Mouse (Mus musculus) testis, postnatal 14 days (tissue): ENCODE results near the gene Lrmp.
"Not testable (repeated sequence)": the region's sequence is repeated elsewhere in the genome, so short reads cannot be mapped to it uniquely, and the experiment has no call there.

Source experiments
- DNase-seq: peaks from one replicate; pipeline ENCODE4 v3.0.0; 2021; ENCODE audit warnings: low spot score

The Lrmp gene

DNA sequence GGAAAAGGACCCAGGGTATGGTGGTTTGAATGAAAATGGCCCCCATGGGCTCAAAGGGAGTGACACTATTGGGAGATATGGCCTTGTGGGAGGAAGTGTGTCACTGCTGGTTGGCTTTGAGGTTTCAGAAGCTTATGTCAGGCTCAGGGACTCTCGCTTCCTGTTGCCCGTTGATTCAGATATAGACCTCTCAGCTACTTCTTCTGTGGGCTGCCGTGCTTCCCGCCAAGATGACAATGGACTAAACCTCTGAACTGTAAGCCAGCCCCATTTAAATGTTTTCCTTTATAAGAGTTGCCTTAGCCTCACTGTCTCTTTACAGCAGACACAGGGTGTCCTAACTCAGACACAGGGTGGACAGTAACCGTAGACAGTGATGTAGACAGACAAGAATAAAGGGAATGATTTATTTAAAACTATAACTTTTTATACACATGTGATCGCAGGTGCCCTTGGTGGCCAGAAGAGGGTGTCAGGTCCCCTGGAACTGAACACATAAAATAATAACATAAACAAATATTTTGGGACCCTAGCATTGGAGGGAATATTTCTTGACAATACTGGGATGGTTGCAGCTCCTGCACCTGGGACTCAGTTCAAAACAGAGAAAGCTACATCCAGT is at the start of gene Lrmp:
Gene Lrmp (plus strand): TSS at position 178 of the 622 bp plus-strand sequence.
- DNase-seq: no peak

DNA sequence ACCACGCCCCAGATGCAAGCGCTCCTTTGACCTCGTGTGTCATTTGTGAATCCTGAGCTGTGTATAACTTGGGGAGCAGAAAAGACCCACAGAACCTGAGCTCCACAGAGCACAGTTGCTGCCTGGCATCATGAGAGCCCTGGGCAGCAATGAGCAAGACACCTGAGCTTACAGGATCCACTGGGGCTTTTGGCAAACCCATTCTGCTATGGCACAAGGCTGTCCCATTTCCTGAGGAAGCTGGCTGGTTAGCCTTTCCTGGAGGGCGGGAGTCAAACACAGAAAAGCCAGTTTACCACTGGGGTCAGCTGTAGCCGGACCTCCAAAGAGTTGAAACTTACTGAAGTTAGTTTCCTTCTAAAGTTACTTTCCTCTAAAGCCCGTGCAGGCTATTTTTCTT is 49.0 kb upstream of the Lrmp start:
- no peak for DNase-seq

DNA sequence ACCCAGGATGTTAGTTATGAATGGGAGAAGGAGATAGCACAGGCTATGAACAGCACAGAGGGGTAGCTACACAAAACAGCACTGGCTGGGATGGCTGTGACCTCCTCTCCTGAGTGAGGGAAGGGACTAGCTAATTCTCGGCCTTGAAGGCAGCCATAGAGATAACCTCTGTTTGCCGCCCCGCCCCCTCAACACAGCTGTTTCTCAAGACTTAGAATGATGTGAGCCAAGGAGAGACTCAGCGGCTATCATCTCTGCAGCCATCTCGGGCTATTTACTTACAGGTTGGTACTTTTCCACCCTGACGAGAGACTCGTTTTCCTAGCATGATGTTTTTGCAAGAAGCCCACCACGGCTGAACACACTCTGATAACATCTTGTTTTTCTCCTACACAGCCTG is 47.8 kb upstream of the Lrmp start:
- DNase-seq: no peak

DNA sequence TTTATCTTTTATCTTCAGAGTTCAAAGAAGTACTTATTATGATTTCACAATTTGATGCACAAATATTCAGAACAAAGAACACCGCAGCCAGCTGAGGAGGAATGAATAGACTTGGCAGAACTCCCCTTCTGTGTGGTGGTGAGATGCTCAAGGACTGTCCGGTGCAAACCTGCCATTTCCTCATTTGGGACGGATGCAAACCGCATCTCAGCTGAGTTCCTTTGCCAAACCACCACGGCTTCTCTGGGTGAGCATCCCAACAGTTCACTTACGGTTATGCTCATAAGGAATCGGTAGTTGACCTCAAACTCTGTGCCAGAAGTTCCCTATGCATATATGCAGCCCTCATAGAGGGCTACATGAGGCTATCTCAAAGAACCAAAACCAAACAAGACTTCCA is 46.1 kb upstream of the Lrmp start:
- no peak for DNase-seq

DNA sequence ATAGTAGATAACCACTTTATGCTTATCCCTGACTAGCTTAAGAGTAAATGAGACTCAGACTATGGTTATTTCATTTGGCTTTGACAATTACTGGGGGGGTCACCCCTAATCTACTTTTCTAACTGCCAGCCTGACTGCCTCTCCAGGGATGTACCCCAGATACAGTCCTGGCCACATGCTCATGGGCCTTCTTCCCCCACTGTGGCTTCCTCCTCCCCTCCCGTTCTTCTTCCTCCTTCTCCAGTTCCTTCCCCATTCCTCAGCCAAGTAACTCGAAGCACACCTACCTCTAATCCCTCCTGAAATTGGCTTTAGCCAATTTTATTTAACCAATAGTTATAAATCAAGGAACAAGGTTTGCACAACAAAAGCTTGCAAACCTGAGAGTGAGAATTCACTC is 45.5 kb upstream of the Lrmp start:
- no peak for DNase-seq

DNA sequence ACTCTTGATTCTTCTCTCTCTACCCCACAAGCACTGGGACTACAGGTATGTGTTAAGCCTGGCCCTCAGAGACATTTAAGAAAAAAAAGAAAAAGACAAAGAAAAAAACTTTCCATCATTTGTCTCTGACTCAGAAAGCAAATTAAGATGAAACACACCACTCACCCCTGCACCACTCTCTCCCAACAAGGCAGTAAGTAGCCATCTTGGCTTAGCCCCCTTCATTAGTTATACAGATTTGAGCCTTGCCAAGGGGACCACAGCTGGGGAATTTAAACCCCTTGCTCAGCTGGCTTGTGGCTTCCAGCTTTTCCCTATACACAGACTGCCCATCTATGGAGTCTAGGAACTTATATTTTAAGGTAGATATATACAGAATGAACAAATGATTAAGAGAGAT is 41.0 kb upstream of the Lrmp start:
- no peak for DNase-seq

DNA sequence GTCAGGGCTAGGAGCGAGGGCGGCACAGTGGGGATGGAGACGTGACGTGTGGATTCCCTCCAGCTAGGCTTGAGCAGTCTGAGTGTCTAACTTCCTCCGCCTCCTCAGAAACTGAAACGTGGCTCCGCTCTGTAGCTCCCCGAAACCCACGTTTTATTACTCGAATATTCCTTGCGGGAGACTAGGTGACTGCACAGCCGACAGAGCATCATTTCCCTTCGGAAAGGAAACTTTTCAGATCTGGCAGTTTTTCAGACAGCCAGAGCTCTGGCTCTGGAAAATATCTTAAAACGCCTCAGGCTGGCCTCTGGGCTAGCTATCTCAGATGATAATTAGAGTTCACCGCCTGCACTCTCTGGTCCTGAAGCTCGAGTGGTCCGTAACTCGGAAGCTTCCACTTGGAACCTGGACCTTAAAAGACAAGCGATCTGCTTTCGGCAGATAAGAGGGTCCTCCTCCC is 40.3 kb upstream of the Lrmp start:
- no peak for DNase-seq

DNA sequence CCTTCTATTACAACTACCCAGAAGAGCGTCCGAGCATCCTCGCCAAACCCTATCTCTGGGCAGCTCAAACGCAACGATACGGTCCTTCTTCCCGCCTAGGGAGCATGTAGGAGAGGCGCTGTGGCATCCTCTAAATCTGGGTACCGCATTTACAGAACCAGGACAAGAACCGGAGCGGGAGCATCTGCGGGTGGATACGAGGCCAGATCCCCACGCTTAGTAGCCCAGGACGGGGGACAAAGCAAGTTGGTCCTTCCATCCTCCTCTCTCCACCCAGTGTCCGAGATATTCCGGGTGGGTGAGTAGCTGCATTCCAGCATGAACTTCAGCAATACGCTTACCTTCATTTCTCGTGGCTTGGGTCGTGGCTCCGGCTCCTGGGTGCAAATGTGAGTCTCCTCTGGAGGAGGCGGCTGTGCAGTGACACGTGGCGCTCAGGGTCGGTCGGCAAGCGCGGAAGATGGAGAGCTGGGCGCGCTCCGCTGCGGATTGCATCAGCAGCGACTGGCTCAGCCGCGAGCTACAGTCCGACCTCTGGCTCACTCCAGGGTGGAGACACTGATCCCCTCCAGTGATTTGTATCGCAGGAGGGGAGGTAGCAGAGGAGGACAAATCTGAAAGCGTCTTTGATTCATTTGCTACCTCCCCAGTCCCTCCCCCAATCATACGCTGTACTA is 39.8 kb upstream of the Lrmp start, which contains the start of gene Bcat1:
Gene Bcat1 (minus strand): TSS at position 637 of the 677 bp plus-strand sequence.
- peak; percentile 14 for DNase-seq

DNA sequence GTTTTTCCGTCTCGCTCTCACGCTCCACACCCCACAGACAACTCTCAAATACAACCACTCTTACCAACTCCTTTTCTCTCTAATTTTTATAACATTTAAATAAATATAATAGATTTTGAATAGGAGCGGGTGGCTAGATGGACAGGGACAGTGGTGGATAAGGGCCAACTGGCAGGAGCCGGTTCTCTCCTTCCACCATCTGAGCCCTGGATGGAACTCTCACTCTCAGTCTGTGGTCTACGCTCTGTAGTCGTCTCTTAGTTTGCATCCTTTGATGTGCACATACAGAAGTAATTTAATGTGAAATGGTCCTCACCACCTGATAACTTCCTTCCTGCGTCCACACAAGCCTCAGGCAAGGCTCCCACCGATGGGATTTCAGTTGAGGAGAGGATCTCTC is 39.2 kb upstream of the Lrmp start:
- DNase-seq: no peak

DNA sequence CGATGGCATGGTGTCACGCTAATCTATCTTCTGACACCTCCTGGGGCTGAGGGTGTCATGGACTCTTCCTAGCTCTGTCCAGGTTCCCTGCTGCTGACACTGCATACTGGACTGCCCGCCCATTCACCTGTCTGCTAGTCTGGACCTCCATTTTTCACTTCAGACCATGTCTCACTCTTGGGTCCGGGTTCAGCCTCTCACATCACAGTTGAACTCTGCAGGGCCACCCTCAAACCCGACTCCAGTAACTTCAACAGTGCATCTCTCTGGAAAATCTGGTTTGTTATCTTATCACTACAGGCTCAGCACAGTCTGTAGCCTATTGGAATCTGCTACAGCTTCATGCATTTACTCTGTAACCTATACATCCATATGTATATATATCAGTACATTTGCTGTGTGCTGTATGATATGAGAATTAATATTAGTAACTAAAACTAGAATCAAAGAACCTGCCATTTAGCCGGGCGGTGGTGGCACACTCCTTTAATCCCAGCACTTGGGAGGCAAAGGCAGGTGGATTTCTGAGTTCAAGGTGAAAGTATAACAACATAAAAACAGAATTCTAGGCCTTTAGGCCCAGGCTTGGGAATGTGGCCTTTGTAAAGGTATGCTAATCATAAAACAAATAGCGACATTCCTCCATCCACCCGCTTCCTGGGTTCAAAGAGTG is 36.2 kb upstream of the Lrmp start:
- no peak for DNase-seq

DNA sequence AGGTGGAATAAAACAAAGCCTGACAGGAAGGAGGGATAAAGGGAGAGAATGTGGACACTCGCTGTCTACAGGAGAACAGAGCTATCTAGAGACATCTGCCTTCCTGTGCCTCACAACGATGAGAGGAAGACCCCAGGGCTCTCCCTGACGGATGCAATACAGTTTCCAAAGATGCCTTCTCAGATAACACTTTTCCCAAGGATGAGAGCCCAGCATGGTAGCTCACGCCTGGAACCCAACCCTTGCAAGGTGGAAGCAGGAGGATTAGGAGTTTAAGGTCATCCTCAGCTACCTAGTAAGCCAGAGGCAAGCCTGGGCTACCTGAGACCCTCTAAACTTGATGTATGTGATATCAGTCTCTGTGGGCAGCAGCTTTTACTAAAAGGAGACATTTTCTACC is 33.7 kb upstream of the Lrmp start:
- no peak for DNase-seq

DNA sequence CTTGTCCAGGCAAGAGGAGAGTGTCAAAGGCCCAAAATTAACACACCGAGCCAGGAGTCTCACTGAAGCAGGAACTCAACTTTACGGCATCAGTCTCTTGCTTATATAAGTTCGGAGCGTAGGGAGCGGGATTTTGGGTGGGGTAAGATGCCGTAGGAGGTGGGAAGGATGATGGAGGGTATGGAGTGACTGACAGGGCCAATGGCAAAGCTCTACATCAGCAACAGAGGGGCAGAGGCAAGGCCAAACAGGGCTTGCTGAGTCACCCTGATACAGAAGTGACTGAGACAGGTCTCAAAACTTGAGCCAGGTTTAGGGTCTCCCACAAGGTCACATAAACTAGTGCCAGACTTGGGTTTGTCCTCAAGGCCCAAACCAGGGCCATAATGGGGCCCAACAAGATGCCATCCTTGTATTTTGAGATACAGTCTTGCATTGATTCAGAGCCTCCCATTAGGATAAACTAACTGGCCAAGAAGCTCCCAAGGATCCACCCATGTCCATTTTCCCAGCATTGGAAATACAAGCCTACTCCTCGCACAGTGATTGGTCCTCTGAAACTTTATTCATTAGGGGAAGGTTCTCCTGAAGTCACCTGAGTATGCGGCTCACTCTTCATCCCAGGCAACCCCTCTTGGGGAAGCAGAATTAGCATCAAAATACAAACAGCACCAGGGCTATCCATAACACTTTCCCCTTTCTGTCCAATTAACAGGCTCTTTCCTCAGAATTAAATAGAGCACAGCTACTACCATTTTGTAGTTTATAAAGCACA is 30.9 kb upstream of the Lrmp start:
- DNase-seq: no peak

DNA sequence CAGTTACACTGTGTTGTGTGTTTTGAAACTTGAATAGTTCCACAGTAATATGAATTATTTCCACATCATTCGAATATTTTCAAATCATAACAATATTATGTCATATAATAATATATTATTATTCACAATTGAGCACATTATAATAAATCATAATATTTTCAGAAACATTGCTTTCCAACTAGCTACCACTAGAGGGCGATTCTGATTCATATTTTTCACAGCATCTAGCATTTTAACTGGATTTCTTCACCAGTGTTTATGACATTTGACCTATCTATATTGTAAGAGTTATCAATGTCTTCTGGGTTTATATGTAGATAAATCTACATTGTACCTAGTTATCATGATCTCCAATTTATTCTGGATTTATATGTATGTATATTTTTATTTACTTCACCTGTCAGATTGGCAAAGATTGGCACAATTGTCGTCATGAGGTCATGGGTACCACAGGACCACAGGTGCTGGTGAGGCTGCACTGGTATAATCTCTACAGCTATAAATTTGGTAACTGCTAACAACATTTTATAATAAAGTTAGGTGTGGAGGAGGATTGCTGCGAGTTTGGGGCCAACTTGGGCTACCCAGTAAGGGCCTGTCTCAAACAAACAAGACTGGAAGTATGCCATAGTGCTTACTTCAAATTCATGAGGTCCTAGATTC is 26.9 kb upstream of the Lrmp start:
- no peak for DNase-seq

DNA sequence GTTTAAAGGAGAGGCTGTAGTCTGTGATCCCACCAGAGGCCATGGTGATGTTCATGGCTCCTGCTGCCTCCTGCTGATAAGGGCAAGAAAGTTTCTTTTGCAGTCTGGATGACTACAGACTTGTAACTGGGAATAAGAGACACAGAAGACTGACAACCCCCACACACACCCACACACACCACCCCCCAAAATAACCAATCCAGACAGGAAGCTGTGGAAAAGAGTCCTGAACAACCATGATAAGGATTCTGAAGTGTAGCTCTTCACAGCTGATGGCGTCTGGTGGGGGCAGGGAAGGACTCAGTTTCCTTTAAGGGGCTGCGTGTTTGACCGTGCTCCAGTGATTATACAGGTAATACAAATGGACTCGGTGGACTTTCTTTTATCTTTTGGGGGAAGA is 26.1 kb upstream of the Lrmp start:
- DNase-seq: no peak

DNA sequence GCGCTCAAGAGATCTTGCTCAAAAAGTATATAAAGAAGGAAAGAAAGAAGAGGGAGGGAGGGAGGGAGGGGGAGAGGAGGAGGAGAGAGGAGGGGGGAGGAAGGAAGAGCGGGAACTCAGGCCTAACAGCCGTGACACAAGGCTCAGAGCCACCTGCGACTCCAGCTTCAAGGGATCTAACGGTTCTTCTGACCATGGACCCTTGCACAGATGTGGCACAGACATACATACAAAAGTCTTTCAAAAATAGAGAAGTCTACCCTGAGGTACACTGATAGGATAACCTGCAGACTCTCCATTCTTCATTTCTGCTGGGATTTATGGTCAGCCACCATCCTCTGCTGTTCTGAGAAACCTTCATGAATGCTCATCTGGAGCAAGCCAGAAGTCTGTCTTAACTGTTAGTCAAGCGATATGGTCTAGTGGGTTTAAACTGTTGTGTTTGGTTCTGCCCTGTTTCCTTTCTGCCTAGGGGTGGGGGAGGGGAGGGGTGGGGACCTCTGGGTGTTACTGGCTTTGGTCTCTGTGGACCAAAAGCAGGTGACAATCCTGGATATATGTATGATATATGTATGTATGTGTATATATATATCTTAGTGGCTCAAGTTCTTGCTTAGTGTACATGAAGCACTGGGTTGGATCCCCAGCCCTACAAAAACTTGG is 25.1 kb upstream of the Lrmp start:
- DNase-seq: no peak

DNA sequence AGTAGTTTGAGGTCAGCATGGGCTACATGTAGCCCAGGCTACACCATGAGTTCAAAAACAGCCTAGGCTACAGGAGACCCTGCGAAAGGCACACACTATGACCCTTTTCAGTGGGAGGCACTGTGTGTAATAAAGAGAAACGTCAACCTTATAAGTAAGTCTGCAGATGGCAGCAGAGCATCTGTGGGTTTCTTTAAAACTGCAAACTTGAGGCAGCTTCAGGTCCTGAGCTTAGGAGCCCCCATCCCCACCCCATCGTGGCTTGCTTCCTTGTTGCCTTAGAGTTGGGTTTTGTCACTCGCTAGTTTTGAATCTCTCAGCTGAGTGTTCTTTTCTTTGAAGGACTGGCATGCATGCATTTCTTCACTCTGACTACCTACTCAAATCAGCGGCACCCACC is 24.5 kb upstream of the Lrmp start:
- DNase-seq: no peak

DNA sequence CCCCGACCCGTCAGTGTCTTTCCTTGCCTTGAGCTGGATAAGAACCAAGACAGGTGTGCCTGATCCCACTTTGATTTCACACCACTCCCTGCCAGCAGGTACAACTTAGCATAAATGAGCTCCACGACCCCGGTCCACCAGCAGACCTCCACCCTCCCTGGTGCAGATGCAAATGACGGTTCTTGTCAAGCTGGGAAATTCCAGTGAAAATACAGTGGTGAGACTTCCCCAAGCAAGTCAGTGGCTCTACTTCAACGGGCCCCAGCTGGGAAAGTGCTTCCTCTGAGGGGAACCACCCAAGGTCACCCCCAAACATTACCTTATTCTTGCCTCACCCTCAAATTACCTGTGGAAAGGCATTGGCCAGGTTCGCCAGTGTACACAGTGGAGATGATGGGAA is 23.5 kb upstream of the Lrmp start:
- DNase-seq: no peak

DNA sequence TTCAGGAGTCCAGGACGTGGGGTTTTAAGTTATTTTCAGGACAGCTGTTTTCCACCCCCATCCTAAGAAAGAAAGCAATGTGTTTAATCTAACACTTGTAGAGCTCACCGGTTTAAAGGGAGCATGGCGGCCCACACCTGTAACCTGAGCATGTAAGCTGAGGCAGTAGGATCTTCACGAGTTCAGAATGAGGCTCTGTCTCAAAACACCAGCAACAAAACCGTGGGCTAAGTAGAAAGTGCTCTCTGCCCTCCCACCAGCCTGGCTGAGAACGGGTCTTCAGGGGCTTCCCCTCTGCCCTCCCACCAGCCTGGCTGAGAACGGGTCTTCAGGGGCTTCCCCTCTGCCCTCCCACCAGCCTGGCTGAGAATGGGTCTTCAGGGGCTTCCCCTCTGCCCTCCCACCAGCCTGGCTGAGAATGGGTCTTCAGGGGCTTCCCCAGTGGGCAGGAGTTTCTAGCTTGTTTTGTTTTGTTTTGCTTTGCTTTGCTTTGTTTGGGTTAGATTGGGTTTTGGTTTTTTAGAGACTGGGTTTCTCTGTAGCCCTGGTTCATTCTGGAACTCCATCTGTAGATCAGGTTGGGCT is 22.3 kb upstream of the Lrmp start:
- DNase-seq: not testable (repeated sequence)

DNA sequence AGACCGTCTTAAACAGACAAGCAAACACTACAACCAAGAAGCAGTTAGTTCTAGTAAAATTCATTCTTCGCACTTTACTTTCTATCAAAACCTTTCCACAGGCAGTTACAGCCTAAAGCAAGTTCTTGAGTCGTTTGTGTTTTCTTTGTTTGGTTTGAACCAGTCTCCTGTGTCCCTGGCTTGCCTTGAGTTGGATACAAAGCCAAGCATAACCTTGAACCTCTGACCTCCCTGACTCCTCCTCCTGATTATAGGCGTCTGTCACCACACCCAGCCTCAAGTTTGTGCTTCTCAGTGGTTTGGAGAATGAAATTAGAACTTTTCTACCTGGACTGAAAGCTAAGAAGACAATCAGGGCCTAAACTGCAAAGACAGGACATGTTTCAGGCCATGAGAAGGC is 21.0 kb upstream of the Lrmp start:
- no peak for DNase-seq

DNA sequence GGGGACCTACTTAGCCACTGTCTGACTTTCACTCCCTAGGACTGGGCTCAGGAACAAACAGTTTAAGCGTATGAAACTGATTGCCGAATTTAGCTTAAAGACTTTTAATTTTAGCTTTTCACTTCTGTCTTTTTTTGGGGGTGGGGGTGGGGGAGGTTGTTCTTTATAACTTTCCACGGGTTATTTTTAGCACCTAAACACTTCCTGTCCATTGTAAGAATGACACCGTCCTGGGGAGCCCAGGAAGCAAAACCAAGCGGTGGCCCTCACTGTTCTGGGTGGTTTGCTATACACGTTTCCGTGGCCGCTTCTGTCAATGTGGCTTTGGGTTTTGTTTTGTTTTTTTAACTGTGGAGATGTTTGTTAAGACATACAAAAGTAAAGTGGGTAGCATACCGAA is 14.5 kb upstream of the Lrmp start:
- DNase-seq: no peak

DNA sequence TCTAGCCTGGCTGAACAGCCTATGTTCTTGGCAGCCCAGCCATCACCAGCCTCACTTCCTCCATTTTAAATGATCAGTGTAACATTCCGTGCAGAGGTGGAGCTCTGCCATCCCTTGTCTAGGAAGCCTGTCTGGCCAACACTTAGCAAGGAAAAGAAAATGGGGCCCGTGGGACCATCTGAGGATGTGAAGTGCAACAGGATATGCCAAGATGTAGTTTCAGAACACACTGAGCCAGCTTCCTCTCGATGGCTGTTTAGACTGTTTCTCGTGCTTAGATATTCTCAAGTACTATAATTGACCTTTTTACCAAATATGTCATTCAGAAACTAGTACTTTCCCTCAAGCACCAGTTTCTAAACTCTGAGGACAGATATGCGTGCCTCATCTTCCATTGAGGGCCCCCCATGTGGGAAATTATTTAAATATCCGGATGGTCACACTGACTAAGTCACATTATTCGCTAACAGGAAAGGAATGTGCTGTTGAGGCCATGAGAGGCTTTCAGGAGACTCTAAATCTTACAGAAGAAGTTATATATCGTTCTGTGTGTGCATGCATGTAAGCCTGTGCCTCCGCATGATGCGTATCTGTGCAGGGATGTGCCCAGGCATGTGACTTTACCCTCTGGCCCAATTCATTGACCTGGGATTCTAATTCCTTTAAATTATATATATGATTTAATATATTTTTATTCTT is 11.1 kb upstream of the Lrmp start:
- no peak for DNase-seq
